Mouse (Mus musculus) myocyte (in vitro differentiated cells): ENCODE measurements at regions not wholly inside any gene's neighbourhood (a gene's known extent, or its start where the extent isn't known, plus 50 kb on each side); places are given as distances from the start of the nearest gene placed in this dataset.

Source experiments
- CEBPB ChIP-seq: IDR thresholded peaks from 2 replicates; pipeline ENCODE4 v1.6.1; 2011; ENCODE audit warnings: mild to moderate bottlenecking, moderate library complexity; ENCODE audit not compliant: poor library complexity, insufficient read depth, severe bottlenecking
- E2F4 ChIP-seq: IDR thresholded peaks from one replicate; pipeline ENCODE4 v1.6.1; 2011; ENCODE audit warnings: mild to moderate bottlenecking, control low read depth, moderate library complexity; ENCODE audit not compliant: insufficient read depth
- MAX ChIP-seq: IDR thresholded peaks from one replicate; pipeline ENCODE4 v1.6.1; 2011; ENCODE audit warnings: low read depth, mild to moderate bottlenecking, control low read depth
- MYOG ChIP-seq, 3 experiments: IDR thresholded peaks; one replicate each; pipeline ENCODE4 v1.6.1; 2011; ENCODE audit warnings: control low read depth in 2 of 3, low read depth in 2 of 3, mild to moderate bottlenecking in 2 of 3; ENCODE audit not compliant: insufficient read length in 2 of 3, control insufficient read depth in 1 of 3, insufficient read depth in 1 of 3
- POLR2A ChIP-seq: IDR thresholded peaks from one replicate; pipeline ENCODE4 v1.6.1; 2011; ENCODE audit warnings: low read depth, mild to moderate bottlenecking, control low read depth, moderate library complexity; ENCODE audit not compliant: insufficient read length
- POLR2AphosphoS2 ChIP-seq: IDR thresholded peaks from one replicate; pipeline ENCODE4 v1.6.1; 2011; ENCODE audit warnings: low read depth, control low read depth; ENCODE audit not compliant: insufficient read length
- SRF ChIP-seq: IDR thresholded peaks from one replicate; pipeline ENCODE4 v1.6.1; 2011; ENCODE audit warnings: low read depth; ENCODE audit not compliant: control insufficient read depth, insufficient read length
- TCF12 ChIP-seq: IDR thresholded peaks from one replicate; pipeline ENCODE4 v1.6.1; 2011; ENCODE audit warnings: mild to moderate bottlenecking, control low read depth; ENCODE audit not compliant: poor library complexity, insufficient read depth, severe bottlenecking
- TCF3 ChIP-seq: IDR thresholded peaks from one replicate; pipeline ENCODE4 v1.6.1; 2011; ENCODE audit warnings: low read depth, control low read depth; ENCODE audit not compliant: insufficient read length
- USF1 ChIP-seq: IDR thresholded peaks from one replicate; pipeline ENCODE4 v1.6.1; 2011; ENCODE audit warnings: low read depth, mild to moderate bottlenecking, control low read depth, moderate library complexity

GRCm38 (mm10) chr11:8247024-8247423 lies 417.3 kb downstream of the Tns3 start:
- TF ChIP-seq E2F4 (no peak), POLR2A (no peak), USF1 (no peak), POLR2AphosphoS2 (no peak), MAX (no peak), TCF12 (no peak), MYOG (IDR thresholded peaks at IDR 0.05; ENCODE audit: control insufficient read depth in 1 of 3, insufficient read depth in 1 of 3, insufficient read length in 2 of 3, low read depth in 2 of 3) (no peak), TCF3 (no peak), SRF (no peak), CEBPB (no peak)
